Mouse (Mus musculus): ENCODE data around the gene Best2.

GRCm38 (mm10) chr8:85023846-85024245 is 9.5 kb upstream of the Best2 start:
- TF ChIP-seq CTCF (IDR thresholded peaks at IDR 0.05; ENCODE audit: low read depth) (no peak), EP300 (IDR thresholded peaks at IDR 0.05; ENCODE audit: low read depth) (no peak)

Measured in liver, embryonic 14.5 days (tissue).